Mouse (Mus musculus): ENCODE data around the gene Abtb1. TPM values are rescaled to one million over a fixed set of nuclear protein-coding genes. Genes with fewer than 3 reads are reported as not detected.

Gene Abtb1
- polyA plus RNA-seq, 1 experiment = 8.6 TPM

- Histone ChIP-seq H3K27ac (replicated peaks; ENCODE audit: low read depth, low read length) (no peak overlapping the region), H3K4me3 (ENCODE audit: insufficient read depth, low read depth, low read length) (no peak overlapping the region), H3K4me1 (ENCODE audit: control insufficient read depth, insufficient read depth, insufficient read length, low read length) (no peaks in the 10 kb centered on the region; the same call in 1 of the 2 replicates)
These were observed 28.8 kb upstream of the Abtb1 start for GRCm38 (mm10) chr6:88870594-88870993.

- Histone ChIP-seq H3K4me1 (ENCODE audit: control insufficient read depth, insufficient read depth, insufficient read length, low read length) (no peaks in the 10 kb centered on the region), H3K4me3 (ENCODE audit: insufficient read depth, low read depth, low read length) (no peak overlapping the region), H3K27ac (replicated peaks; ENCODE audit: low read depth, low read length) (no peak overlapping the region)
These were observed 27.7 kb upstream of the Abtb1 start for GRCm38 (mm10) chr6:88869459-88869858.

GRCm38 (mm10) chr6:88865704-88866103, 23.9 kb upstream of the Abtb1 start:
- Histone ChIP-seq H3K4me1 (ENCODE audit: control insufficient read depth, insufficient read depth, insufficient read length, low read length) (no peaks in the 10 kb centered on the region), H3K27ac (replicated peaks; ENCODE audit: low read depth, low read length) (no peak overlapping the region), H3K4me3 (ENCODE audit: insufficient read depth, low read depth, low read length) (no peak overlapping the region)

- no peaks in the 10 kb centered on the region for H3K4me1 ChIP-seq (ENCODE audit: control insufficient read depth, insufficient read depth, insufficient read length, low read length)
- no peak overlapping the region for H3K4me3 ChIP-seq (ENCODE audit: insufficient read depth, low read depth, low read length)
- H3K27ac ChIP-seq (replicated peaks; ENCODE audit: low read depth, low read length) = no peak overlapping the region
These were observed 19.1 kb upstream of the Abtb1 start for GRCm38 (mm10) chr6:88860914-88861313.

GRCm38 (mm10) chr6:88858341-88858740, 16.6 kb upstream of the Abtb1 start:
- Histone ChIP-seq H3K4me1 (ENCODE audit: control insufficient read depth, insufficient read depth, insufficient read length, low read length) (no peaks in the 10 kb centered on the region), H3K4me3 (ENCODE audit: insufficient read depth, low read depth, low read length) (no peak overlapping the region), H3K27ac (replicated peaks; ENCODE audit: low read depth, low read length) (no peak overlapping the region)

- H3K4me3 ChIP-seq (ENCODE audit: insufficient read depth, low read depth, low read length) = no peak overlapping the region
- H3K27ac ChIP-seq (replicated peaks; ENCODE audit: low read depth, low read length) = no peak overlapping the region
- no peaks in the 10 kb centered on the region for H3K4me1 ChIP-seq (ENCODE audit: control insufficient read depth, insufficient read depth, insufficient read length, low read length)
These were observed 16.0 kb upstream of the Abtb1 start for GRCm38 (mm10) chr6:88857830-88858229.

- Histone ChIP-seq H3K4me1 (ENCODE audit: control insufficient read depth, insufficient read depth, insufficient read length, low read length) (no peaks in the 10 kb centered on the region), H3K27ac (replicated peaks; ENCODE audit: low read depth, low read length) (no peak overlapping the region), H3K4me3 (ENCODE audit: insufficient read depth, low read depth, low read length) (no peak overlapping the region)
These were observed 15.5 kb upstream of the Abtb1 start for GRCm38 (mm10) chr6:88857249-88857648.

- Histone ChIP-seq H3K27ac (replicated peaks; ENCODE audit: low read depth, low read length) (no peak overlapping the region), H3K4me1 (ENCODE audit: control insufficient read depth, insufficient read depth, insufficient read length, low read length) (no peaks in the 10 kb centered on the region), H3K4me3 (ENCODE audit: insufficient read depth, low read depth, low read length) (no peak overlapping the region)
These were observed 13.9 kb upstream of the Abtb1 start for GRCm38 (mm10) chr6:88855636-88856035.

GRCm38 (mm10) chr6:88854509-88854908, 12.7 kb upstream of the Abtb1 start:
- Histone ChIP-seq H3K4me3 (ENCODE audit: insufficient read depth, low read depth, low read length) (no peak overlapping the region), H3K4me1 (ENCODE audit: control insufficient read depth, insufficient read depth, insufficient read length, low read length) (no peaks in the 10 kb centered on the region), H3K27ac (replicated peaks; ENCODE audit: low read depth, low read length) (no peak overlapping the region)

- Histone ChIP-seq H3K4me3 (ENCODE audit: insufficient read depth, low read depth, low read length) (no peak overlapping the region), H3K27ac (replicated peaks; ENCODE audit: low read depth, low read length) (no peak overlapping the region), H3K4me1 (ENCODE audit: control insufficient read depth, insufficient read depth, insufficient read length, low read length) (no peaks in the 10 kb centered on the region)
These were observed 8.2 kb upstream of the Abtb1 start for GRCm38 (mm10) chr6:88850034-88850433.

GRCm38 (mm10) chr6:88849270-88849669, 7.5 kb upstream of the Abtb1 start:
- H3K4me3 ChIP-seq (ENCODE audit: insufficient read depth, low read depth, low read length) = no peak overlapping the region
- no peak overlapping the region for H3K27ac ChIP-seq (replicated peaks; ENCODE audit: low read depth, low read length)

GRCm38 (mm10) chr6:88847571-88847970, 5.8 kb upstream of the Abtb1 start:
- no peak overlapping the region for H3K4me3 ChIP-seq (ENCODE audit: insufficient read depth, low read depth, low read length)
- no peak overlapping the region for H3K27ac ChIP-seq (replicated peaks; ENCODE audit: low read depth, low read length)
- 0 out of 2 replicates have a peak, but pooled peaks cover 2% of the 10 kb centered on the region for H3K4me1 ChIP-seq (ENCODE audit: control insufficient read depth, insufficient read depth, insufficient read length, low read length)

More at GRCm38 (mm10) chr6:88849270-88849669, 7.5 kb upstream of the Abtb1 start:
- H3K4me1 ChIP-seq (ENCODE audit: control insufficient read depth, insufficient read depth, insufficient read length, low read length) = no peaks in the 10 kb centered on the region

- Histone ChIP-seq H3K4me3 (ENCODE audit: insufficient read depth, low read depth, low read length) (no peak overlapping the region), H3K27ac (replicated peaks; ENCODE audit: low read depth, low read length) (no peak overlapping the region), H3K4me1 (ENCODE audit: control insufficient read depth, insufficient read depth, insufficient read length, low read length) (peaks cover 5% of the 10 kb centered on the region; the same call in 1 of the 2 replicates)
These were observed 3.2 kb upstream of the Abtb1 start for GRCm38 (mm10) chr6:88844901-88845565.

- peaks cover 5% of the 10 kb centered on the region; the same call in 1 of the 2 replicates for H3K4me1 ChIP-seq (ENCODE audit: control insufficient read depth, insufficient read depth, insufficient read length, low read length)
- no peak overlapping the region for H3K4me3 ChIP-seq (ENCODE audit: insufficient read depth, low read depth, low read length)
- H3K27ac ChIP-seq (replicated peaks; ENCODE audit: low read depth, low read length) = no peak overlapping the region
These were observed 2.3 kb upstream of the Abtb1 start for GRCm38 (mm10) chr6:88843781-88844725.

GRCm38 (mm10) chr6:88843241-88843640, 1.5 kb upstream of the Abtb1 start:
- Histone ChIP-seq H3K4me3 (ENCODE audit: insufficient read depth, low read depth, low read length) (peak overlapping the region; percentile 62), H3K4me1 (ENCODE audit: control insufficient read depth, insufficient read depth, insufficient read length, low read length) (peaks cover 5% of the 10 kb centered on the region; the same call in 1 of the 2 replicates), H3K27ac (replicated peaks; ENCODE audit: low read depth, low read length) (no peak overlapping the region)

Data from brown adipose tissue, adult 24 weeks (tissue).